Mouse (Mus musculus) left cerebral cortex, adult 9 months (tissue): ENCODE data around the gene Acad8.

Experiments
- DNase-seq, 2 experiments: peaks; one replicate each; pipeline ENCODE4 v3.0.0; 2022; ENCODE audit warnings: low spot score in 2 of 2

Acad8 gene

GRCm38 (mm10) chr9:26999461-27000395 is at the start of gene Acad8, which contains the start of gene Thyn1:
Acad8 (minus strand) TSS chr9:26999566.
Thyn1 (plus strand) TSS chr9:26999710.
- peak; percentile 88 to 97 for DNase-seq

DNA sequence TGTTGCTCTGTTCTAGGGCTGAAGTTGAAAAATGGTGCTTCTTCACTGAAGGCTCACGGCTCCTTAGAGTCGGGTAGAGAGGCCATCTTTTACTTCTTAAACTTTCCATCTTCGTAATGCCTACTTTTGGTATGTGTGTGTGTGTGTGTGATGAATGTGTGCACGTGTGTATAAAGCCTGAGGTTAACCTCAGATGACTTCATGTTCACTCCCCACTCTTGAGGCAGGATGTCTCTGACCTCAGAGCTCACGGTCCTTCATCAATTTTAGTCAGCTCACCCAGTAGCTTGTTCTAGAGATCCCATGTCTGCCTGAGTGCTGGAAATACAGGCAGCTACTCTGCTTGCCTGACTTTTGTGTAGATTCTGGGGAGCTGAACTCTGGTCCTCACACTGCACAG is 44.5 kb upstream of the Acad8 start:
- DNase-seq, result no peak

- DNase-seq, result no peak
Observed at GRCm38 (mm10) chr9:27030763-27031100, 31.4 kb upstream of the Acad8 start.

GRCm38 (mm10) chr9:27029828-27030762 is 30.7 kb upstream of the Acad8 start, which contains the start of the genes Vps26b and Ncapd3:
Vps26b (minus strand) TSS chr9:27030065.
Ncapd3 (plus strand) TSS chr9:27030175.
- peak; percentile 91 to 98 for DNase-seq

DNA sequence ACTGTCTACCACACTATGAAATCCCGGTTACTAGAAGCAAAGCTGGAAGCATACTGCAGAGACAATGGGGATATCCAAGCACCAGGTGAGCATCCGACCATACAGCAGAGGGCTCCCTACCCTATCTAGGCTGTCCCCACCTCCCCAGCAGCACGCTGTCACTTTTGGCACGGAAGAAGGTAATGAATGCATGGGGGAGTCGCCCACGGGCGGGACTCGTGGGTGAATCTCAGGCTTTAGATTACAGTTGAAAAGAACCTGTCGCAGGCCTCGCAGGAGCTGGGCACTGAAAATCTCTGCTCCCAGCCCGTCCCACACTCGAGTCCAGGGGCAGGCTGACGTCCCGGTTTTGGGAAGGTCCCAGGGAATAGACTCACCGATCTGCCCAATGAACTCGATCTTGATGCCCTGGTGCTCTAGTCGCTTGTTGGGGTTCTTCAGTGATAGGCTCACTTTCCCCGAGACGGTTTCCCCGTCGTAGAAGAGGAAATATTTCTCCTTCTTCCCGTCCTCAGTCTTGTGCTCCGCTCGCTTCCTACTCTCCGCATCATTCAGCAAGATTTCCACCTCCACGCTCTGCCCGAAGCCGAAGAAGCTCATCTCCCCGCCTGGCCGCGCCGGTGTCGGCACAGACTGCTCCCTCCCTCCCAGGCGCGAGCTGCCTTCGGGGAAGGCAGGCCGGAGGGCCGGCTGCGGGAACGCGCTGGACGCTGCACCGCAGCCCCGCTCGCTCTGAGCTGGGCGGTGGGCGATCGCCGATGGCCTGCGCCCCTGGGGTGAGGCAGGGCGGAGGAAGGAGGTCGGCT is 29.9 kb upstream of the Acad8 start:
- DNase-seq, result peak in 1 of 2 experiments; percentile 74

GRCm38 (mm10) chr9:27026708-27027107 is 27.3 kb upstream of the Acad8 start:
- DNase-seq, result no peak

GRCm38 (mm10) chr9:27023681-27024080 is 24.3 kb upstream of the Acad8 start:
- no peak for DNase-seq

DNA sequence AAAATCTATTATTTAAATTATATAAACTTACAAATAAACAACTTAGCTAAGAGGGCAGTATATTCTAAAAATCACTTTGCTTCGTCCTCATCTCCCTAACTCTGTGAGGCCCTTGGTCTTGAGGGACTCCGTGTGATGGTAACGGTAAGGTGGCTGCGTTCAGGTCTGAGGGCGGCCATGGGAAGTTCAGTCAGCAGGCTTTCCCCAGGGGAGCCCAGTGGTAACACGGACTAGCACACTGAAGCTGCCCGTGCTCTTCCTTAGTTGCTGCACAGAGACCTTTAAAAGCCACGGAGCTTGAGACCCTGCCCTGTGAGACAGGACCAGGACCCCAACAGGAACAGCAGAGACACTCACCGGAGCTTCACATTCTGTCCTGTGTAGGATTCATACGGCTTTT is 19.6 kb upstream of the Acad8 start:
- no peak for DNase-seq

DNA sequence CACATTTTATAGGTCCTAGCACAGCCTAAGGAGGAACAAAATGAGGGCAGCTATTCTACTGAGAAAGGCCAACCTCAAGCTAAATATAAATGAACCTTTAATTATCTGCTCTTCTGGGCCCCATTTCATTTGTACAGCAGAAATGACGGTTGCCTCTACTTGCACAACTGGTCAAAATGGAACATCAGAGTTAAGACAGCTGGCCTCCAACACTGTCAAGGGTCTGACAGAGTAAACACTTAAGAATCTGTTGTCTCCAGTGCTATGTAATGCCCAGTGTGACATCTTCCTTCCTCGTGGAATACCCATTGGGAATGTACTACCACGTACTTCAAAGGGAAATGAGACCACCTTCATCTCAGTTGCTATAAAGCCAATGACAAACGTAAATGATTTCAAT is 12.2 kb upstream of the Acad8 start:
- no peak for DNase-seq

DNA sequence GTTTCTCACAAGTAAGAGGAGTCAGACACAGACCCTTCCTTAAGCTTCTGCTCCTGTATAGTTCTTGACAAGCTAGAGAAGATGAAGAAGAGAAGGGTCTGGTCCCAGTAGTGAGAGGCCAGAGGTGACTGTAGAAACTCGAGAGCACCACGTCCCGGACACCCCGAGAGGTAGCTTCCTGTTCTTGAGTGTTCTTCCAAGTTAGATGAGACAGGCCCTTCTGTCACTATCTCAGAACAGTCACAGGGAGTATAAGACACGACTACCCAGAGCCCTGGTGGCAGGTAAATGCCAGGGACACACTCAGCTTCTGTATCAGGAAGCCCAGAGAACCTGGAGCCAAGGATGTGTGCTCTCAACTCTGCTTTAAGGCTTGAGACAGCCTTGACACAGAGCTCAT is 9.9 kb upstream of the Acad8 start:
- DNase-seq, result no peak

GRCm38 (mm10) chr9:27006866-27007265 is 7.5 kb upstream of the Acad8 start:
- DNase-seq, result no peak

- no peak for DNase-seq
Observed at GRCm38 (mm10) chr9:27005933-27006332, 6.6 kb upstream of the Acad8 start.

GRCm38 (mm10) chr9:27005231-27005630 is 5.9 kb upstream of the Acad8 start:
- no peak for DNase-seq

- no peak for DNase-seq
Observed at GRCm38 (mm10) chr9:26998669-26999460, 501 bp downstream of the Acad8 start.

DNA sequence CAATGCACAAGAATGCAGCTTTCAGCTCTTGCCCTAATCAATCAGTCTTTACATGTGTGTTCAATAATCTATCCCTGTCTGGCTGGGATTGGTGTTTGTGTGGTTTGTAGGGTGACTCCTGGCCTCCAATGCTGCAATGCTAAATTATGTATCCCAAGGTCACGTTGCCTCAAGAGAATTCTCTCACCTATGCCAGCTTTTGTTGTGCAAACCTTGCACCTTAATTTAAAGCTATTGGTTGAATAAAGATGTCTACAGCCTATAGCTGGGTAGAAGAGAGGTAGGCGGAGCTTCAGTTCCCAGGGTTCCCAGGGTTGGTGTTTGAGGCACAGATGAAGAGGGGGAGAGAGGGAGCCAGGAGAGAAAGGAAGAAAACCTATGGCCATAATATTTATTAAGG is 1.9 kb downstream of the Acad8 start:
- no peak for DNase-seq

- DNase-seq, result no peak
Observed at GRCm38 (mm10) chr9:26997062-26997461, 2.3 kb downstream of the Acad8 start.

DNA sequence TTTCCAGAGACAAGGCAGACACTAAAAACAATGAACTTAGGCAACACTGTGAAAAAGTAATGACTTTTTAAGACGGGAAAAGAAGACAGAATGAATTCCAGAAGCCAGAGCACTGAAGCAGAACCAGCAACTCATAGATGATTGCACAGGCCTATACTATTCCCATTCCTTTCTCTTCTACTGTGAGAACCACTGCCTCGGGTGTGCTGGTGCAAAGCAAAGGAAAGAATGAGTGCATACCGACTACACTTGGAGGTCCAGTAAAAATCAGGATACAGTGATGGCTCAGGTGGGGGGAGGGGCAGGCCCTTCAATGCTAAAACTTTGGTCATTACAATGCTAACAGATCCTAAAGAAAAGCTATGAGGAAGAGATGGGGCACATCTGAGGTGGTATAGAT is 5.5 kb downstream of the Acad8 start:
- no peak for DNase-seq

DNA sequence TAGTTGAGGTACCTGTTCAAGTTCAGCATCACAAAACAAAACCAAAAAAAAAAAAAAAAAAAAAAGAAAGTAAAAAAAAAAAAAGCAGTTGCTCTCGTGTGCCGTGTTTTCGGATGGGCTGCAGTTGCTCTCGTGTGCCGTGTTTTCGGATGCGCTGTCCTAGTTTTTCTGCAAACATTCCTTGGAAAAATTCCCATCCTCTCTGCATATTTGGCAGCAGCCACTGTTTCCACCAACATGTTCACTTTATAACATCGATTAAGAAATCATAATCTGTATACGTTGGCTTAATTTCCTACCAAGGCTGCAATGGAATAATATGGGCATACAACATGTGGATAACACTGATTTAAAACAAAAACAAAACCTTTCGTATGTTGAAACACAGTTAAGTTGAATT is 6.2 kb downstream of the Acad8 start:
- DNase-seq, result no peak

DNA sequence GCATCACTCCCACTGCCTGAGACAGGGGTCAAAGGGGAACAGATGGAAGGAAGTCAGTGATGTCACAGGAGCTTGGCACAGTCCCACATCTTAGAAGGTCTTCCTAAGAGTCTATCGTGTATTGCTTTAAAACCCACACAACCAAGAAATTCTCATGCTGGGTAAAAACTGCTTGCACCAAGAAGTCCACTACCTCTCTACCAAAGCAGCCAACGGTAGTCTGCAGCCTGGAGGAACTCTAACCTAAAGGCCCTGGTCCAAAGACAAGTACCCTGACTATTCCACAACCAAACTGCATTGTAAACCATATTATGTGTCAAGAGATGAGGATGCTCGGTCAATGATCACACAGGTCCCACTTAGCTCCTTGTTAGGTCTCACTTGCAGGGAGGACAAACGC is 9.2 kb downstream of the Acad8 start:
- no peak for DNase-seq

- DNase-seq, result no peak
Observed at GRCm38 (mm10) chr9:26985668-26986277, 13.6 kb downstream of the Acad8 start.
